Mouse (Mus musculus) inflammation-experienced regulatory T-cells, adult 16 weeks (primary cell): Measurements from ENCODE around the gene Cnksr2. TPM values are rescaled to one million over a fixed set of nuclear protein-coding genes. Genes with fewer than 3 reads are reported as not detected.

Source experiments
- polyA plus RNA-seq: library from polyadenylated mRNA; unstranded; fragments of 100-300 nt; shearing (Covaris generic); gene quantifications from one replicate; pipeline ENCODE4 v1.2.1, GENCODE M21; 2017

Cnksr2 gene
- not detected for polyA plus RNA-seq

DNA sequence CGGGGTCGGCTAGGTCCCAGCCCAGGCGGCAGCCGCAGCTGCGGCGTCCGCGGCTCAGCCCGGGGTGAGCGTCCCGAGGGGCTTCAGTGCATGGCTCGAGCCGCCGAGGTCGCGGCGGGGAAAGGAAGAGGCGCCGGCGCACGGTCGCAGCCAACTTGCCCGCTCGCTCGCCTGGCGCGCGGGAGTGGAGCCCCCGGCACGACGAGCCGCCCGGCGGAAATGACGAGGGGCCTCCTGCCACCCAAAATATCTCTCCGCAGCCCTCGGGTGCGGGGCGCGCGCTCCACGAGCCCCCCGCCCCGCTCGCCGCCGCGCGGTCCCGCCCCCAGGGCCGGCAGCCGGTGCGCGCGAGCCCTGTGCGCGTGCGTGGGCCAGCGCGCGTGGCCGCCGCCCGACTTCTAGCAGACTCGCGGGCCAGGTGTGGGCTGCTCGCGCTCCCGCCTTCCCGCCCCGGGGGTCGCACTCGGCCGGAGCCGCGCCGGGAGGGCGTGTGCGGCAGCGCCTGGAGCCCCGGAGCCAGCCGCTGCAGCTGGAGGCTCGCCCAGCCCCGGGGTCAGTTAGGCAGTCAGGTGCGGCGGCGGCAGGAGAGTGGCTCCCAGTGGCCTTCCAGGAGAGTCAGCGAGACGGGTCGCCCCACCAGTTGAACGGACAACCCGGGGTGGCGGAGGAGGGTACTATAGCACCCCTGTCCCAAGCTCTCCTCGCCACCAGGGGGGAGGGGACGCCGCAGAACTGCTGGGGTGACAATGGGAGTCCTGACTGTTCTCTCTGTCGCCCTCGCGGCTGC lies at the start of gene Cnksr2:
Cnksr2 (minus strand) TSS at position 238 of the 787 bp plus-strand sequence.

DNA sequence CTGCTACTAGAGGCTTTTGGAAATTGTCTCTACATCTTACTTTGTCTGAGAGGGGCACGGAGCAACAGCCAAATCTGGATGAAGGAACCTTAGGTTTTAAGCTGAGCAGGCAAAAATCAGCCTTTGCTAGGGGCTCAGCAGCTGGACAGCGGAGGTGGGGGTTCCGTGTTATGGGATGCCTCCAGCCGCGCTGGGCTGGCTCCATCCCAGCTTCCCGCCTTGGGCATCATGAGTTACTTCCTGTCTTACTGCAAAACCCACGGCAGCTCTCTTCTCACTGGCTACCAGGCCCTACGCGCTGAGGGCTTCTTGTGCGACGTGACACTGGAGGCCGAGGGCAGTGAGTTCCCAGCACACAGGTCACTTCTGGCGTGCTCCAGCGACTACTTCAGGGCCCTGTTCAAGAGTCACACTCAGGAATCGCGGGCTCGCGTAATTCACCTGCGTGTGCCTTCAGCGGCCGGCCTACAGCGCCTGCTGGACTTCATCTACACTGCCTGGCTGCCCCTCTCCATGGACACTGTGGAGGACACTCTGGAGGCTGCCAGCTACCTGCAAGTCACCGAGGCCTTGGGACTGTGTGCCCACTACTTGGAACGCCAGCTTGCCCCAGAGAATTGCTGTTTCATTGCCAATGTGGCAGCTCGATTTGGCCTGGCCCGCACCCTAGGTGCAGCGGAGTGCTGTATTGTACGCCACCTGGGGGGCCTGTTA lies 224.7 kb downstream of the Cnksr2 start, which contains the start of gene Klhl34:
Klhl34 (plus strand) TSS at position 229 of the 714 bp plus-strand sequence.

Other genes starting within 250 kb of the Cnksr2 start
- not detected for gene Klhl34, start 224.9 kb downstream of the Cnksr2 start, polyA plus RNA-seq